Mouse (Mus musculus): Measurements from ENCODE around the gene Ttyh2. TPM values are rescaled to one million over a fixed set of nuclear protein-coding genes. Genes with fewer than 3 reads are reported as not detected.

Gene Ttyh2
- total and polyA plus RNA-seq, 3 experiments = 0.38 to 2.9 (median 0.74) TPM

Other genes with a start within 250 kb of the Ttyh2 start
- gene Rpl38, start 6.9 kb upstream of the Ttyh2 start, total RNA-seq (2014; fragmentation: Nextera tagmentation) = 841 and 875 TPM in 2 replicates
- gene Rpl38, start 6.9 kb upstream of the Ttyh2 start, total RNA-seq (2017) = 2,691 and 2,853 TPM in 2 replicates
- 272 and 420 TPM in 2 replicates for gene Rpl38, start 6.9 kb upstream of the Ttyh2 start, polyA plus RNA-seq (2012)
- not detected in 2 replicates for gene Dnaic2, start 52.0 kb downstream of the Ttyh2 start, total RNA-seq (2014; fragmentation: Nextera tagmentation)
- gene Dnaic2, start 52.0 kb downstream of the Ttyh2 start, total RNA-seq (2017) = 0.06 TPM in 1 of 2 replicates, not detected in the other
- gene Dnaic2, start 52.0 kb downstream of the Ttyh2 start, polyA plus RNA-seq (2012) = not detected in 2 replicates
- not detected in 2 replicates for gene Kif19a, start 90.0 kb downstream of the Ttyh2 start, total RNA-seq (2014; fragmentation: Nextera tagmentation)
- 0.12 TPM in 1 of 2 replicates, not detected in the other for gene Kif19a, start 90.0 kb downstream of the Ttyh2 start, total RNA-seq (2017)
- not detected in 2 replicates for gene Kif19a, start 90.0 kb downstream of the Ttyh2 start, polyA plus RNA-seq (2012)
- not detected in 2 replicates for gene Btbd17, start 120.5 kb downstream of the Ttyh2 start, total RNA-seq (2014; fragmentation: Nextera tagmentation)
- 0.06 and 0.11 TPM in 2 replicates for gene Btbd17, start 120.5 kb downstream of the Ttyh2 start, total RNA-seq (2017)
- not detected in 2 replicates for gene Btbd17, start 120.5 kb downstream of the Ttyh2 start, polyA plus RNA-seq (2012)
- gene Gpr142, start 123.5 kb downstream of the Ttyh2 start, total RNA-seq (2014; fragmentation: Nextera tagmentation) = not detected in 2 replicates
- 0.22 TPM in 1 of 2 replicates, not detected in the other for gene Gpr142, start 123.5 kb downstream of the Ttyh2 start, total RNA-seq (2017)
- gene Gpr142, start 123.5 kb downstream of the Ttyh2 start, polyA plus RNA-seq (2012) = not detected in 2 replicates
- not detected in 2 replicates for gene Gprc5c, start 175.7 kb downstream of the Ttyh2 start, total RNA-seq (2014; fragmentation: Nextera tagmentation)
- gene Gprc5c, start 175.7 kb downstream of the Ttyh2 start, total RNA-seq (2017) = 0.22 and 0.23 TPM in 2 replicates
- not detected in 2 replicates for gene Gprc5c, start 175.7 kb downstream of the Ttyh2 start, polyA plus RNA-seq (2012)
- not detected in 2 replicates for gene Cd300a, start 214.6 kb downstream of the Ttyh2 start, total RNA-seq (2014; fragmentation: Nextera tagmentation)
- 0.06 and 0.11 TPM in 2 replicates for gene Cd300a, start 214.6 kb downstream of the Ttyh2 start, total RNA-seq (2017)
- gene Cd300a, start 214.6 kb downstream of the Ttyh2 start, polyA plus RNA-seq (2012) = 0.01 TPM in 1 of 2 replicates, not detected in the other